Mouse (Mus musculus): ENCODE data around the gene Gcm1. TPM values are rescaled to one million over a fixed set of nuclear protein-coding genes. Genes with fewer than 3 reads are reported as not detected.

The Gcm1 gene
- polyA plus RNA-seq, 1 experiment from 2014 or later, result not detected

GRCm38 (mm10) chr9:78107912-78108795 lies 56.4 kb downstream of the Gcm1 start:
- Histone ChIP-seq H3K4me3 (ENCODE audit: low read depth, low read length) (peak overlapping the region; percentile 93), H3K9me3 (replicated peaks; ENCODE audit: control insufficient read depth, low read length) (no peaks in the 10 kb centered on the region), H3K36me3 (ENCODE audit: control insufficient read depth, insufficient read depth, low read length) (no peaks in the 10 kb centered on the region), H3K9ac (ENCODE audit: low read depth, low read length) (peak overlapping the region; percentile 93), H3K27ac (ENCODE audit: low read depth, low read length) (peak overlapping the region; percentile 94), H3K4me1 (ENCODE audit: control insufficient read depth, insufficient read depth, low read length) (peaks cover 6% of the 10 kb centered on the region), H3K27me3 (ENCODE audit: control insufficient read depth, insufficient read depth, low read length) (no peaks in the 10 kb centered on the region), H3K4me2 (peak overlapping the region; percentile 67)
- ATAC-seq (replicated peaks; ENCODE audit: insufficient number of reproducible peaks, low FRiP score, low TSS enrichment), result peak; percentile 80
- under 1% methylated on average over 87 of the region's 88 CpGs for WGBS (ENCODE audit: insufficient replicate concordance)

GRCm38 (mm10) chr9:78108796-78109239 lies 57.1 kb downstream of the Gcm1 start, which contains the start of the genes Fbxo9 and Ick:
Gene Fbxo9, minus strand, starts transcription at chr9:78109065.
Gene Ick, plus strand, starts transcription at chr9:78109192.
- Histone ChIP-seq H3K9ac (ENCODE audit: low read depth, low read length) (peak within 1 kb of the TSS; percentile 93), H3K4me2 (peak within 1 kb of the TSS; percentile 67), H3K27ac (ENCODE audit: low read depth, low read length) (peak within 1 kb of the TSS; percentile 94), H3K36me3 (ENCODE audit: control insufficient read depth, insufficient read depth, low read length) (no peaks in the 10 kb centered on the region), H3K9me3 (replicated peaks; ENCODE audit: control insufficient read depth, low read length) (no peaks in the 10 kb centered on the region), H3K27me3 (ENCODE audit: control insufficient read depth, insufficient read depth, low read length) (no peaks in the 10 kb centered on the region), H3K4me1 (ENCODE audit: control insufficient read depth, insufficient read depth, low read length) (peaks cover 6% of the 10 kb centered on the region), H3K4me3 (ENCODE audit: low read depth, low read length) (peak within 1 kb of the TSS; percentile 93)
- peak; percentile 86 for ATAC-seq (replicated peaks; ENCODE audit: insufficient number of reproducible peaks, low FRiP score, low TSS enrichment)
- WGBS (ENCODE audit: insufficient replicate concordance), result 0% methylated on average over 20 of the region's 20 CpGs

- H3K4me2 ChIP-seq, result peak overlapping the region; percentile 67
- peak overlapping the region; percentile 93 for H3K4me3 ChIP-seq (ENCODE audit: low read depth, low read length)
- no peak for ATAC-seq (replicated peaks; ENCODE audit: insufficient number of reproducible peaks, low FRiP score, low TSS enrichment)
- peaks cover 11% of the 10 kb centered on the region for H3K4me1 ChIP-seq (ENCODE audit: control insufficient read depth, insufficient read depth, low read length)
- 37% methylated on average over 5 of the region's 5 CpGs for WGBS (ENCODE audit: insufficient replicate concordance)
- H3K36me3 ChIP-seq (ENCODE audit: control insufficient read depth, insufficient read depth, low read length), result no peaks in the 10 kb centered on the region
- no peak overlapping the region for H3K27ac ChIP-seq (ENCODE audit: low read depth, low read length)
- 0 out of 2 replicates have a peak overlapping the region, but pooled peaks have one; percentile 68 for H3K9ac ChIP-seq (ENCODE audit: low read depth, low read length)
- no peaks in the 10 kb centered on the region for H3K27me3 ChIP-seq (ENCODE audit: control insufficient read depth, insufficient read depth, low read length)
- no peaks in the 10 kb centered on the region for H3K9me3 ChIP-seq (replicated peaks; ENCODE audit: control insufficient read depth, low read length)
Measured at GRCm38 (mm10) chr9:78109656-78110055, 57.9 kb downstream of the Gcm1 start.

GRCm38 (mm10) chr9:78111456-78111855 lies 59.7 kb downstream of the Gcm1 start:
- H3K9me3 ChIP-seq (replicated peaks; ENCODE audit: control insufficient read depth, low read length), result no peaks in the 10 kb centered on the region
- H3K9ac ChIP-seq (ENCODE audit: low read depth, low read length), result no peak overlapping the region
- H3K4me1 ChIP-seq (ENCODE audit: control insufficient read depth, insufficient read depth, low read length), result peaks cover 14% of the 10 kb centered on the region
- no peak overlapping the region for H3K27ac ChIP-seq (ENCODE audit: low read depth, low read length)
- no peak overlapping the region for H3K4me2 ChIP-seq
- no peaks in the 10 kb centered on the region for H3K36me3 ChIP-seq (ENCODE audit: control insufficient read depth, insufficient read depth, low read length)
- WGBS (ENCODE audit: insufficient replicate concordance), result 88% methylated on average over 2 of the region's 2 CpGs
- H3K4me3 ChIP-seq (ENCODE audit: low read depth, low read length), result no peak overlapping the region
- no peaks in the 10 kb centered on the region for H3K27me3 ChIP-seq (ENCODE audit: control insufficient read depth, insufficient read depth, low read length)
- no peak for ATAC-seq (replicated peaks; ENCODE audit: insufficient number of reproducible peaks, low FRiP score, low TSS enrichment)

- H3K4me3 ChIP-seq (ENCODE audit: low read depth, low read length), result peak overlapping the region; percentile 83
- H3K27ac ChIP-seq (ENCODE audit: low read depth, low read length), result peak overlapping the region; percentile 73
- H3K9ac ChIP-seq (ENCODE audit: low read depth, low read length), result peak overlapping the region; percentile 98
- no peaks in the 10 kb centered on the region for H3K27me3 ChIP-seq (ENCODE audit: control insufficient read depth, insufficient read depth, low read length)
- ATAC-seq (replicated peaks; ENCODE audit: insufficient number of reproducible peaks, low FRiP score, low TSS enrichment), result peak; percentile 64
- WGBS (ENCODE audit: insufficient replicate concordance), result 3% methylated on average over 47 of the region's 47 CpGs
- H3K36me3 ChIP-seq (ENCODE audit: control insufficient read depth, insufficient read depth, low read length), result no peaks in the 10 kb centered on the region
- H3K4me2 ChIP-seq, result peak overlapping the region; percentile 73
- H3K4me1 ChIP-seq (ENCODE audit: control insufficient read depth, insufficient read depth, low read length), result peaks cover 11% of the 10 kb centered on the region; the same call in 1 of the 2 replicates
- H3K9me3 ChIP-seq (replicated peaks; ENCODE audit: control insufficient read depth, low read length), result no peaks in the 10 kb centered on the region
Measured at GRCm38 (mm10) chr9:78112770-78113537, 61.2 kb downstream of the Gcm1 start.

- 1% methylated on average over 14 of the region's 14 CpGs for WGBS (ENCODE audit: insufficient replicate concordance)
- H3K4me2 ChIP-seq, result peak overlapping the region; percentile 73
- H3K27me3 ChIP-seq (ENCODE audit: control insufficient read depth, insufficient read depth, low read length), result no peaks in the 10 kb centered on the region
- no peak for ATAC-seq (replicated peaks; ENCODE audit: insufficient number of reproducible peaks, low FRiP score, low TSS enrichment)
- H3K9ac ChIP-seq (ENCODE audit: low read depth, low read length), result peak overlapping the region; percentile 98
- H3K9me3 ChIP-seq (replicated peaks; ENCODE audit: control insufficient read depth, low read length), result no peaks in the 10 kb centered on the region
- peak overlapping the region; percentile 83 for H3K4me3 ChIP-seq (ENCODE audit: low read depth, low read length)
- H3K4me1 ChIP-seq (ENCODE audit: control insufficient read depth, insufficient read depth, low read length), result peaks cover 11% of the 10 kb centered on the region; the same call in 1 of the 2 replicates
- peak overlapping the region; percentile 73 for H3K27ac ChIP-seq (ENCODE audit: low read depth, low read length)
- H3K36me3 ChIP-seq (ENCODE audit: control insufficient read depth, insufficient read depth, low read length), result no peaks in the 10 kb centered on the region
Measured at GRCm38 (mm10) chr9:78113538-78113885, 61.8 kb downstream of the Gcm1 start.

Other genes with a start within 250 kb of the Gcm1 start
- 91.2 and 102 TPM in 2 replicates for gene Elovl5, start 134.6 kb upstream of the Gcm1 start, polyA plus RNA-seq (2014; fragmentation: Nextera tagmentation; extraction: Ambion mirVana)
- 37.0 and 38.0 TPM in 2 replicates for gene Fbxo9, start 57.1 kb downstream of the Gcm1 start, polyA plus RNA-seq (2014; fragmentation: Nextera tagmentation; extraction: Ambion mirVana)
- 16.1 and 16.8 TPM in 2 replicates for gene Ick, start 57.3 kb downstream of the Gcm1 start, polyA plus RNA-seq (2014; fragmentation: Nextera tagmentation; extraction: Ambion mirVana)
- gene Gsta4, start 130.8 kb downstream of the Gcm1 start, polyA plus RNA-seq (2014; fragmentation: Nextera tagmentation; extraction: Ambion mirVana), result 87.5 and 88.7 TPM in 2 replicates
- gene Gsta1, start 178.7 kb downstream of the Gcm1 start, polyA plus RNA-seq (2014; fragmentation: Nextera tagmentation; extraction: Ambion mirVana), result not detected in 2 replicates
- not detected in 2 replicates for gene Gm3776, start 205.2 kb downstream of the Gcm1 start, polyA plus RNA-seq (2014; fragmentation: Nextera tagmentation; extraction: Ambion mirVana)
- gene Gm10639, start 238.0 kb downstream of the Gcm1 start, polyA plus RNA-seq (2014; fragmentation: Nextera tagmentation; extraction: Ambion mirVana), result not detected in 2 replicates

All from heart, embryonic 11.5 days (tissue).